Mouse (Mus musculus) MEL (cell line): ENCODE measurements around the gene Taf11.

ENCODE experiments used
- CHD1 ChIP-seq: IDR thresholded peaks from 2 replicates; pipeline ENCODE4 v1.6.1; 2012; ENCODE audit warnings: low read depth, mild to moderate bottlenecking, inconsistent platforms, low read length, improper control_type of control experiment
- CHD2 ChIP-seq: IDR thresholded peaks from 2 replicates; pipeline ENCODE4 v1.6.1; 2011; ENCODE audit warnings: low read length, improper control_type of control experiment
- CTCF ChIP-seq, 3 experiments: IDR thresholded peaks in 2 of 3; conservative IDR thresholded peaks in 1 of 3; 2 replicates each; pipeline ENCODE4 v1.5.1; 2011 to 2012; ENCODE audit warnings: low read length in 3 of 3, low read depth in 2 of 3, mild to moderate bottlenecking in 2 of 3, improper control_type of control experiment in 1 of 3, inconsistent platforms in 1 of 3, mixed read lengths in 1 of 3, moderate library complexity in 1 of 3; ENCODE audit not compliant: control insufficient read depth in 1 of 3, insufficient read depth in 1 of 3, poor library complexity in 1 of 3, severe bottlenecking in 1 of 3
- E2F4 ChIP-seq: IDR thresholded peaks from 2 replicates; pipeline ENCODE4 v1.6.1; 2011; ENCODE audit warnings: low read depth, low read length, improper control_type of control experiment, borderline replicate concordance
- EP300 ChIP-seq, 2 experiments: IDR thresholded peaks; 2 replicates each; pipeline ENCODE4 v1.6.1; 2011; ENCODE audit warnings: improper control_type of control experiment in 2 of 2, low read length in 2 of 2, low read depth in 1 of 2, mild to moderate bottlenecking in 1 of 2
- HCFC1 ChIP-seq: IDR thresholded peaks from 2 replicates; pipeline ENCODE4 v1.6.1; 2012; ENCODE audit warnings: low read depth, mild to moderate bottlenecking, inconsistent platforms, low read length, improper control_type of control experiment, moderate library complexity
- JUND ChIP-seq: IDR thresholded peaks from 2 replicates; pipeline ENCODE4 v1.6.1; 2011; ENCODE audit warnings: low read depth, mild to moderate bottlenecking, improper control_type of control experiment, low read length
- MAX ChIP-seq: IDR thresholded peaks from 2 replicates; pipeline ENCODE4 v1.6.1; 2011; ENCODE audit warnings: low read length, improper control_type of control experiment
- POLR2A ChIP-seq, 2 experiments: IDR thresholded peaks; 2 replicates each; pipeline ENCODE4 v1.6.1; 2011 to 2012; ENCODE audit warnings: low read length in 2 of 2, mild to moderate bottlenecking in 2 of 2, control low read depth in 1 of 2, improper control_type of control experiment in 1 of 2, low read depth in 1 of 2, moderate library complexity in 1 of 2; ENCODE audit not compliant: control insufficient read depth in 1 of 2, insufficient read depth in 1 of 2, poor library complexity in 1 of 2
- POLR2AphosphoS2 ChIP-seq: IDR thresholded peaks from 2 replicates; pipeline ENCODE4 v1.6.1; 2011; ENCODE audit warnings: low read length, improper control_type of control experiment
- SIN3A ChIP-seq: IDR thresholded peaks from 2 replicates; pipeline ENCODE4 v1.6.1; 2012; ENCODE audit warnings: low read length, improper control_type of control experiment, inconsistent platforms
- ZKSCAN1 ChIP-seq: IDR thresholded peaks from 2 replicates; pipeline ENCODE4 v1.6.1; 2012; ENCODE audit warnings: low read depth, mild to moderate bottlenecking, inconsistent platforms, low read length, improper control_type of control experiment, moderate library complexity
- ZMIZ1 ChIP-seq: IDR thresholded peaks from 2 replicates; pipeline ENCODE4 v1.6.1; 2012; ENCODE audit warnings: low read depth, mild to moderate bottlenecking, inconsistent platforms, low read length, improper control_type of control experiment, moderate library complexity
- ZNF384 ChIP-seq: IDR thresholded peaks from 2 replicates; pipeline ENCODE4 v1.6.1; 2012; ENCODE audit warnings: low read depth, mild to moderate bottlenecking, inconsistent platforms, low read length, improper control_type of control experiment

DNA sequence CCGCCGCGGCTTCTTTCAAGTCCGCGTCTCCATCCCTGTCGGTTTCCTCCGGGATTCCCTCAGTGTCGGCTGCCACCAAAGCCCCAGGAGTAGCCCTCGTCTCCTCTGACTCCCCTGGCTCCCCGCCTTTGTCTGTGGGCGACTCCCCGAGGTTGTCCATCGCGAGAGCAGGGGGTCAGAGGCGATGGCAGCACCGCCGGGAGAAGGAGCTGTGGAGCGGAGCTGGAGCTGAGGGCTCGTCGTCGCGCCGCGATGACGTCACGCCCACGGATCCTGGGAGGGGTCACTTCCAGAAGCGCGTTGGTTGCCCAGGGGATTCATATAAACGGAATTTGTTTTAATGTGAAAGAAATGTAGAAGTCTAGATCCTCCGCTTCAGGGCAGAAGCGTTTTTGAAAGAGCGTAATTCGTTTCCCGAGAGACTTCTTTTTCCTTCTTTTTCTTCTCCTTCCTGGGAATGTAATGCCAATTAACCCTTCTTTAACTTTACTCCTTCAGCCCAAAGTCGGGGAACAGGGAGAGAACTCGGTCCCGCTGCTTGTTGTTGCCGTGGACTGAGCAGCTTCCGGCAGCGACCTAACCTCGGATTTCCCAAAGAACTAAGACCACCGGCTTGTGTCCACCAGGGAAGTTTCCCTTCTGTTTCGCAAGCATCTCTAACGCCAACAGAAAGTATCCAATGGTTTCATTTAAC lies 2.0 kb downstream of the Taf11 start:
- TF ChIP-seq POLR2A (IDR thresholded peaks at IDR 0.05; ENCODE audit: control insufficient read depth in 1 of 2, insufficient read depth in 1 of 2, low read depth in 1 of 2, low read length in 2 of 2, poor library complexity in 1 of 2) (peak; percentile 56 to 71; a peak in 2 of 4 replicates), CHD1 (0 out of 2 replicates have a peak, but pooled peaks have one; percentile 79), JUND (0 out of 2 replicates have a peak, but pooled peaks have one; percentile 58), CTCF (IDR thresholded peaks at IDR 0.05 in 2 of 3, conservative IDR thresholded peaks at IDR 0.05 in 1 of 3; ENCODE audit: control insufficient read depth in 1 of 3, insufficient read depth in 1 of 3, low read depth in 2 of 3, low read length in 3 of 3, poor library complexity in 1 of 3, severe bottlenecking in 1 of 3) (no peak; a peak in 1 of 6 replicates), HCFC1 (peak; percentile 96), ZNF384 (no peak), MAX (no peak), SIN3A (peak; percentile 100), EP300 (IDR thresholded peaks at IDR 0.05; ENCODE audit: low read depth in 1 of 2, low read length in 2 of 2) (no peak), ZKSCAN1 (no peak), ZMIZ1 (no peak), E2F4 (no peak), POLR2AphosphoS2 (peak; percentile 67; the same call in 1 of the 2 replicates), CHD2 (peak; percentile 71; the same call in 1 of the 2 replicates)
